Mouse (Mus musculus) ES-E14 (cell line): Measurements from ENCODE around the gene 1700029F12Rik.

Experiments
- CHD2 ChIP-seq: IDR thresholded peaks from 2 replicates; pipeline ENCODE4 v1.6.1; 2014; ENCODE audit warnings: mild to moderate bottlenecking, low read depth, low read length, inconsistent platforms
- ZC3H11A ChIP-seq: IDR thresholded peaks from 2 replicates; pipeline ENCODE4 v1.6.1; 2012; ENCODE audit warnings: low read depth, mild to moderate bottlenecking, inconsistent platforms, low read length, borderline replicate concordance

DNA sequence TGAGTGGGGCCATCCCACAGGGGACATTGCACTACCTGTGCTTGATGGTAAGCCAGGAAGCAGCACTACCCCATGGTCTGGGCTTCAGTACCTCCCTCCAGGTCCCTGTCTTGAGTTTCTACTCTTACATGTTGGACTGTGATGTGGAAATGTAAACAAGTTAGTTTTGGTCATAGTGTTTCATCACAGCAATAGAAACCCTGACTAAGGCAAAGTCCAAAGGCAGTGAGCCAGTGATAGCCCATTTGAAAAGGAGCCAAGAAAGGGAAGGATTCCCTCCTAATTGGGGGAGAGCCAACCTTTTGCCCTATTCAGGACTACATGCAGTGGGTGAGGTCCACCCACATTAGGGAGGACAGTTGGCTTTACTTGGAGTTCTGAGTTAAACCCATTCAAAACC, 53.6 kb downstream of the 1700029F12Rik start:
- TF ChIP-seq CHD2 (no peak), ZC3H11A (no peak)
